Mouse (Mus musculus) olfactory bulb, adult 2 months (tissue): ENCODE measurements around the gene N4bp1.

Experiments used
- CTCF ChIP-seq: fragments of 200-500 bp; IDR thresholded peaks from 2 replicates; pipeline ENCODE4 v1.5.1; 2012; ENCODE audit warnings: low read depth, mild to moderate bottlenecking, low read length, moderate library complexity; ENCODE audit not compliant: insufficient read depth
- POLR2A ChIP-seq: fragments of 200-500 bp; IDR thresholded peaks from 2 replicates; pipeline ENCODE4 v1.6.1; 2012; ENCODE audit warnings: mild to moderate bottlenecking, low read depth, low read length, moderate library complexity; ENCODE audit not compliant: insufficient read depth

- TF ChIP-seq CTCF, result no peak
- TF ChIP-seq POLR2A, result no peak
Observed at GRCm38 (mm10) chr8:86895390-86895789, 10.3 kb upstream of the N4bp1 start.
